Mouse (Mus musculus) liver, embryonic 16.5 days (tissue): ENCODE data around the gene Rmnd5a. TPM values are rescaled to one million over a fixed set of nuclear protein-coding genes. Genes with fewer than 3 reads are reported as not detected.

ENCODE experiments used
- ATAC-seq: fragments of 200-750 bp; cut with Nextera tagmentation; 2 replicates; pipeline ENCODE4 v1.8.0; 2017; ENCODE audit warnings: low read depth, mild to moderate bottlenecking, moderate number of reproducible peaks, moderate library complexity
- H3K27ac ChIP-seq: fragments of 300-500 bp; sonication (generic); 2 replicates; pipeline ENCODE4 v1.5.1; 2014; ENCODE audit warnings: mild to moderate bottlenecking, low read length
- H3K27me3 ChIP-seq: fragments of 300-500 bp; sonication (generic); 2 replicates; pipeline ENCODE4 v1.6.1; 2014; ENCODE audit warnings: low read depth, low read length, mixed read lengths; ENCODE audit not compliant: control insufficient read depth, insufficient read depth
- H3K36me3 ChIP-seq: fragments of 300-500 bp; sonication (generic); 2 replicates; pipeline ENCODE4 v1.6.1; 2014; ENCODE audit warnings: mild to moderate bottlenecking; ENCODE audit not compliant: control insufficient read depth, insufficient read depth
- H3K4me1 ChIP-seq: fragments of 300-500 bp; sonication (generic); 2 replicates; pipeline ENCODE4 v1.6.1; 2014; ENCODE audit warnings: low read depth, low read length, mixed read lengths; ENCODE audit not compliant: control insufficient read depth
- H3K4me2 ChIP-seq: fragments of 300-500 bp; sonication (generic); 2 replicates; pipeline ENCODE4 v1.6.1; 2014; ENCODE audit warnings: low read depth, low read length, mixed read lengths
- H3K4me3 ChIP-seq: fragments of 300-500 bp; sonication (generic); 2 replicates; pipeline ENCODE4 v1.5.1; 2014; ENCODE audit warnings: low read depth, mild to moderate bottlenecking, low read length
- H3K9ac ChIP-seq: fragments of 300-500 bp; sonication (generic); 2 replicates; pipeline ENCODE4 v1.6.1; 2014; ENCODE audit warnings: low read depth, low read length
- H3K9me3 ChIP-seq: fragments of 300-500 bp; sonication (generic); replicated peaks from 2 replicates; pipeline ENCODE4 v1.6.1; 2016; ENCODE audit warnings: low read length; ENCODE audit not compliant: control insufficient read depth
- WGBS: fragments of 180-500 bp; shearing (Covaris S2); extraction: QIAGEN DNeasy Blood & Tissue Kit; methylation state at CpG from one replicate; pipeline ENCODE4 v1.1.7; 2014; ENCODE audit not compliant: insufficient replicate concordance; 5-methylcytosine and 5-hydroxymethylcytosine counted together
- polyA plus RNA-seq: library from polyadenylated mRNA; unstranded; fragments of >200 nt; fragmentation: Nextera tagmentation; extraction: Ambion mirVana; gene quantifications from 2 replicates; pipeline ENCODE4 v1.2.1, GENCODE M21; 2015

Gene Rmnd5a
- polyA plus RNA-seq, 1 experiment from 2014 or later = 5.2 TPM

DNA sequence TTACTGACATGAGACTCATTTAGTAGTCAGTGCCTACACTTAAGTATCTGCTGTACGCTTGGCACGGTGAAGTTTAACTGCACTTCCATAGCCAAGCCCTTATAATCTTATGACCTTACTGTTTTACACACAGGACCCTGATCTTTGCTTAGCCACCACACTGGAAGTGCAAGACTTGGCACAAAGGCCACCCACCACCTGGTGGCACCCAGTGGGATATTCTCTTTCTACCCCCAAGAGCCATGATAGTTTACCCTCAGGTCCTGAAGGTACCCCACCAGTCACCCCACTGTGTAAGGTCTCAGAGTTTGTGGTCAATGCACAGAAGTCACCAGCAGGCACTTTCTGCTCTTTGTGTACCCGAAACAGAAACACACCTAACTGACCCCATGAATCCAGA is 89.2 kb downstream of the Rmnd5a start:
- no peaks in the 10 kb centered on the region for H3K27me3 ChIP-seq
- no peak overlapping the region for H3K9ac ChIP-seq
- no peaks in the 10 kb centered on the region for H3K9me3 ChIP-seq
- no peak overlapping the region for H3K4me2 ChIP-seq
- H3K4me3 ChIP-seq = no peak overlapping the region
- no peaks in the 10 kb centered on the region for H3K36me3 ChIP-seq
- WGBS = 71% methylated on average over 3 of the region's 3 CpGs
- H3K27ac ChIP-seq = no peak overlapping the region
- H3K4me1 ChIP-seq = no peaks in the 10 kb centered on the region
- ATAC-seq = no peak

DNA sequence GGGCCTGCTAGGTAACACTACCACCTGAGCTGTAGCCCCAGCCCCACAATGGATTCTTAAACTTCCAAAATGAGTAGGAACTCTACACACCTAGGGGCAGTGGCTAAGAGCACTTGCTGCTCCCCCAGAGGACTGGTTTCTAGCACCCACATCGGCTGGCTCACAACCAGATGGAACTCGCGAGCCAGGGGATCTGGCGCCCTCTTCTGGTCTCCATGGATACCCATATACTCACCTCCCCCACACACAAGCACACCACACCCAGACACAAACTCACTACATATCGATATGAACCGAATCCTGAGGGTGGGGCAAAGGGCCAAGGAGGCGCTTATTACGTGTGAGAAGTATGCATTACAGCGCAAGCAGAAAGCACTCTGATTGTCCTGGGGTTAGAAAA is 92.4 kb downstream of the Rmnd5a start:
- H3K4me2 ChIP-seq = no peak overlapping the region
- no peak overlapping the region for H3K9ac ChIP-seq
- H3K4me3 ChIP-seq = no peak overlapping the region
- no peaks in the 10 kb centered on the region for H3K4me1 ChIP-seq
- no peak overlapping the region for H3K27ac ChIP-seq
- WGBS = 81% methylated on average over 9 of the region's 9 CpGs
- no peaks in the 10 kb centered on the region for H3K9me3 ChIP-seq
- H3K27me3 ChIP-seq = no peaks in the 10 kb centered on the region
- no peak for ATAC-seq
- H3K36me3 ChIP-seq = no peaks in the 10 kb centered on the region

DNA sequence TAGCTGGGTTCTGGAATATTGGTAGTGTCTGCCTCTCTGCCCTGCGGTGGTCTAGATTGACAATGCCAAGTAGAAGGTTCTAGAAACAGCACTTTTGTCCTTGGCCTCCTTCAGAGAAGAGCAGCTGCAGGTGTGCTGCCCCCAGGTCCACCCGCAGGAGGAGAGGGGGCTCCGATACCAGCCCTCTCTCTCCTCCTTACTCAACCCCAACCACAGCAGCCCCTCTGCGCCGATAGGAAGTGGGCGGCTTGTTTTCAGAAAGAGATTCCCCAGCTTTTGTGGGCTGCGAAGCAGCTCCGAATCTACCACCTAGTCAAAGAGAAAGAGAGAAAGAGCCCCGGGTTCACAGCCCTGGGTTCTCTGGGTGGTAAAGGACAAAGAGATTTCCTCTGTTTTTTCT is 99.3 kb downstream of the Rmnd5a start:
- H3K4me1 ChIP-seq = no peaks in the 10 kb centered on the region
- no peak overlapping the region for H3K4me3 ChIP-seq
- no peak overlapping the region for H3K9ac ChIP-seq
- no peak overlapping the region for H3K27ac ChIP-seq
- 51% methylated on average over 9 of the region's 9 CpGs for WGBS
- no peaks in the 10 kb centered on the region for H3K27me3 ChIP-seq
- no peaks in the 10 kb centered on the region for H3K9me3 ChIP-seq
- no peaks in the 10 kb centered on the region for H3K36me3 ChIP-seq
- no peak for ATAC-seq
- no peak overlapping the region for H3K4me2 ChIP-seq

DNA sequence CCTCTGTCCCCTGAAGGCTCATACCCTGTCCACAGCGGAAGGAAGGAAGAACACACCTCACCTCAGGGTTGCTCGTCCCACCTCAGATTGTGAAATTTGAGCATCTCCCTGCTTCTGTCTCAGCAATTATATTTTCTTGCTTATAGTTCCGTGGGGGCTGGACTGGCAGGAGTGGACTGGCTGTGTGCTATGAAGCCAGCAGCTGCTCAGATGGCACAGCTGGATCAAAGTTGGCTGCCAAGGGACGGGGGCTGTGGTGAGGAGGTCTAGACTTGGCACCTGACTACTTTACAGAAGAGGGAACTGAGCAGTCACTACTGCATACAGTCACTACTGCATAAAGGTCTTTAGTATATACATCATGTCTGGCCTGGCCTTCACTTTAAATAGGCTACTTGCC is 101.1 kb downstream of the Rmnd5a start:
- no peaks in the 10 kb centered on the region for H3K4me1 ChIP-seq
- no peak overlapping the region for H3K27ac ChIP-seq
- no peaks in the 10 kb centered on the region for H3K36me3 ChIP-seq
- H3K4me3 ChIP-seq = no peak overlapping the region
- ATAC-seq = no peak
- no peaks in the 10 kb centered on the region for H3K27me3 ChIP-seq
- WGBS = 54% methylated on average over 4 of the region's 4 CpGs
- no peak overlapping the region for H3K4me2 ChIP-seq
- no peak overlapping the region for H3K9ac ChIP-seq
- H3K9me3 ChIP-seq = no peaks in the 10 kb centered on the region

DNA sequence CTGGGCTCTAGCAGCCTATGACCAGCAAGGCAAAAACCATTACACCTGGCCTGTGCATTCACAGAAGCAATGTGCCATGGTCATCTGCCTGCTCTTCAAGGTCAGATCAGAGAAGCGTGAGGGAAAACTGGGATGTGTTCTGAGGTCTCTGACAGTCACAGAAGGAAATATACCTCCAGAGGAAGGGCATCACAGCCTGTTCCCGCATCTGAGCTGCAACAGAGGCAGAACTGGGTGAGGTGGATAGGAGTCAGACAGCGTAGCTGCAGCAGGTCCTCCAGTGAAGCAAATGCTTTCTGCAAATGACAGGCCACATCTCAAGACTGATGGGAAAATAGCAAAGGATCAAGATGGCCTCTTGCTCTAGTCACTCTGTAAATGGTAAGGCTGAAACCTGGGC is 101.5 kb downstream of the Rmnd5a start:
- H3K4me3 ChIP-seq = no peak overlapping the region
- no peaks in the 10 kb centered on the region for H3K9me3 ChIP-seq

More for the DNA sequence above, 101.5 kb downstream of the Rmnd5a start:
- Histone ChIP-seq H3K4me2 (no peak overlapping the region), H3K9ac (no peak overlapping the region), H3K27me3 (no peaks in the 10 kb centered on the region), H3K36me3 (no peaks in the 10 kb centered on the region), H3K27ac (no peak overlapping the region), H3K4me1 (no peaks in the 10 kb centered on the region)
- 61% methylated on average over 3 of the region's 3 CpGs for WGBS
- ATAC-seq = no peak

Other genes starting within 250 kb of the Rmnd5a start
- gene Fabp1, start 240.8 kb downstream of the Rmnd5a start, polyA plus RNA-seq = 679 TPM in 2 replicates
- 23.0 and 24.5 TPM in 2 replicates for gene Krcc1, start 169.0 kb downstream of the Rmnd5a start, polyA plus RNA-seq
- gene Smyd1, start 118.4 kb downstream of the Rmnd5a start, polyA plus RNA-seq = 0.47 and 0.64 TPM in 2 replicates
- gene Cd8b1, start 117.8 kb downstream of the Rmnd5a start, polyA plus RNA-seq = 0.07 TPM in 1 of 2 replicates, not detected in the other
- not detected in 2 replicates for gene Cd8a, start 67.2 kb downstream of the Rmnd5a start, polyA plus RNA-seq
- 3.8 and 6.5 TPM in 2 replicates for gene Rnf103, start 53.3 kb upstream of the Rmnd5a start, polyA plus RNA-seq
- 30.4 and 31.2 TPM in 2 replicates for gene Chmp3, start 103.2 kb upstream of the Rmnd5a start, polyA plus RNA-seq
- gene Kdm3a, start 192.4 kb upstream of the Rmnd5a start, polyA plus RNA-seq = 16.5 and 18.4 TPM in 2 replicates